Mouse (Mus musculus): ENCODE measurements at regions not wholly inside any gene's neighbourhood (a gene's known extent, or its start where the extent isn't known, plus 50 kb on each side); places are given as distances from the start of the nearest gene placed in this dataset.

DNA sequence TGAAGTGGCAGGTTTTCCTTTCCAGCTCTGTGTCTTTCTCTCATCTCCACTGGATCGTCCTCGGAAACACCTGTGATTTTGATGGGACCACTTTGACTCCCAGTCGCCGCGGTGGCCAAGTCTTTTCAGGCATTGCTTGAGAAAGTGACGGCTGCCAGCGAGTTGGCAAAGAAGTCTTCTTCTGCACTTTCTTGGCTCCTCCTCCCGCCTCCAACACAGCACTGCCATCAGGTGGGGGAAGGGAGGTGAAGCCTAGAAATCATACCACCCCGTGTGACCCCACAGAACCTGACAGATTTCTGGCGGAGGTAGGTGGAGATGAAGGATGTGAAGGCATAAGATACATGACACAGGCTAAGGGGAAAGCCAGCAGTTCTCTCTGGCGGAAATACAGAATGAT lies 327.3 kb downstream of the Etnk1 start:
- no peak for DNase-seq

DNA sequence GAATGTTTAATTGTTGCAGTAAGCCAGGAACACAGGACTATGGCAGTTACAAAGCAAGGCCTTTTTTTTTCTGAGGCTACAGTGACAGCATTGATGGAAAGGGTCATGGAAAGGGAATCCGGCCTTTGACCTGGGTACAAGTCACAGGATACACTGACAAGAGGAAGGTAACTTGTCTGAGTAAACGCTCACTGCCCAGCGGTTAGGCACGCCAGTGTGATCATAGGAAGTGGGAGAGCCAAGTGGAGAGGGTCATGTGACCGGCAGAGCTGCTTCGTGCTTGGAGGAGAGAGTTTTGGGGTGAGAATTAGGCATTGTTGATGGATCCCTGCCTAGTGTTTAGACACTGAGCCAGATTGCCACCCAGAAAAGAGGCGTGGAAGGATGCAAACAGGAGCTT lies 327.9 kb downstream of the Etnk1 start:
- no peak for DNase-seq

DNA sequence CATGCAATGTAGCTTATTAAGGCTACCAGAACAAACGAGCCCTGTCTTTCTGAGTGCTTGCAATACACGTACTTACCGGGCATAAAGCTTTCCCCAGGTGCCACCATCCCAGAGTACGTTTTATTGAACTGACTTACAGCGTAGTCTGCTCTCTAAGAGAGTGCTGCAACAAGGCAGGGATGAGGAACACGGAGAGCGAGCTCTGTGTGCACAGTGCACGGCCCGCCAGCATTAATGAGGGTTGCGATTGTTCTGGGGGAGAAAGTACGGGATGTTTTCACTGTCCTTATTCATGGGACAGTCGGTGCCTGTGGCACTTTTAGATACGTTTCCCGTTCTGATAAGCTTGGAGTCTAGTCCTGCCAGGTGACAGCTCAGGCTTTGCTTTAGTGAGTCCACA lies 331.7 kb downstream of the Etnk1 start:
- no peak for DNase-seq

DNA sequence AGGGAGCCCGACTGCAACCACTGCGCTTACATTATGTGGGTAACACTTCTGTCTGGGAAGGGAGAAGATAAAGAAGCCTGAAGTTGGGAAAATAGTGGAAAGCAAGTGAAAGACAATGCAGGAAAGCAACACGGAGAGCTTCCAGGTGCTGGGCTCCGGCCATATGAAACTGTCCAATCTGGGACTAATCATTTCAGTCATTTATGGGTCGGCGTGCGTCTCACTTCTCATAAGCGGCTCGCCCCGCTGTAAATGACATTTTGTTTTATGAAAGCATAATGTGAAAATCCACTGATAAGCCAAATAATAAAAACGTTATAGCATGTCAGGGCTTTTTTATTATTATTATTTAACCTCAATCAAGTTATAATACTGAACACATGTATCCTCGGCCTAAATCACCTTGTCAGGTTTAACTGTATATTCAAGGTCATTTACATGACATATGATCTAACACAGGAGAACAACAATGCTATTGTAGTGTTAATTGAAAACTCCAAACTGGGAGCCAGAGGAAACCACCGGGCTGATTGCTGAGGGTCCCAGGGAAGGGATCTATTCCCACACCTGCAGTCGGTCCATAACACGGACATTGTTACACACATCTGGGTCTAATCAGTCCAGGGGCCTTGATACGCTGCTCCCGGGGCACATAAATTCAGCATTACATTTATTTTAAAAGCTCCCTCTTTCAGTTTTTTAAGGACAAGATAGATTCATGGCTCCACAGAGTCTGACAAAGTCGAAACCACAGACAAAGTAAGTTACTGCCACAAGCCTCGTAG lies 332.4 kb downstream of the Etnk1 start:
- DNase-seq, result no peak

DNA sequence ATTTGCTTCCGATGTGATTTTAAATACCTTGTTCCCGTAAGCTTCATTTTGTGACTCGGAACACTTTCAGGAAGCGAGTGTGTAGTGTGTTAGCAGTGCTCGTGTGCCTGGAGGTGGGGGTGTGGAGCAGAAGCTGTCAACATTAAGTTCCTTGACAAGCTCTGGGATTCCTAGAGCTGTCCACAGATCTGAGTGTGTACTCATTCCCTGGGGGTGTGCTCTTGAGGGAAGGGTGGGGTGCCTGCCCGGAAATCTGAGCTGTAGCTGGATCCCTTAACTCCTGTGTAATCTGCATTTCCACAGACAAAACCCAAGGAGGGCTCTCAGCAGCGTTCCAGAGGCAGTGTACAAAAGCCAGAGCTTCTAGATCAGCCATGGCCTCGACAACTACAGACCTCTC lies 335.8 kb downstream of the Etnk1 start:
- no peak for DNase-seq

DNA sequence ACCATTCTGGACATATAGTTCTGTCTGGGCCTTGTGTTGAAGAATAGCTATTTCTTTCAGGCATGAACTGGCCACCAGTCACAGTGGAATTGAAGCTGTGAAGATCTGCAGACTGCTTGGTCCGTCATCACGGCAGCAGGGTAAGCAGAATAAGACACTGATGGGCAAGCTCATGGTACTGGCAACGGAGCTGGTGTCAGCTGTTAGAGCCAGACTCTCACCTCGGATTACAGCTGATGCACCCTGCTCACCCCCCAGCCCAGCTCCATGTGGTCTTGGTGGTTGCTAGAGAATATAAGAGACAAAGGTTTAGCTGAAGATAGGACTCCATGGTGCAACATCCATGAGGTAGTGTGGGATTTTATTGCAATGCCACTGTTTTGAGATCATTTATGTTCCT lies 336.9 kb downstream of the Etnk1 start:
- no peak for DNase-seq

DNA sequence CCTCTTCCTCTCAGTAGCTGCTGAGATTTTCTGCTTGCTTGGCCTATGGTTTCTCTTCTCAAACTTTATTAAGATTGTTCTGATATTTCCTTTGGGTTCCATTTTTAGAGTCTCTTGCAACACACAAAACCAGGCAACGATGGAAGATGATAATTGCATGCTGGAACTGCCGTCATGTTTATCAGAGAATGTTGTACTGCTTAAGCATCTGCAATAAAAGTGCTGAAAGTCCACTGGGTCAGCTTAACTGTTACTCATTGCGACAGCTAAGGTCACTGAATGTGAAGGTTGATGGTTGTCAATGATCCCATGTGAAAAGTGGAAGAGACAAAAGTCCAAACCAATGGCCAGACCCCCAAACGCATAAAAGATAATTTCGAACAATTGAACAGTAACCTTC lies 346.4 kb downstream of the Etnk1 start:
- DNase-seq, result no peak

DNA sequence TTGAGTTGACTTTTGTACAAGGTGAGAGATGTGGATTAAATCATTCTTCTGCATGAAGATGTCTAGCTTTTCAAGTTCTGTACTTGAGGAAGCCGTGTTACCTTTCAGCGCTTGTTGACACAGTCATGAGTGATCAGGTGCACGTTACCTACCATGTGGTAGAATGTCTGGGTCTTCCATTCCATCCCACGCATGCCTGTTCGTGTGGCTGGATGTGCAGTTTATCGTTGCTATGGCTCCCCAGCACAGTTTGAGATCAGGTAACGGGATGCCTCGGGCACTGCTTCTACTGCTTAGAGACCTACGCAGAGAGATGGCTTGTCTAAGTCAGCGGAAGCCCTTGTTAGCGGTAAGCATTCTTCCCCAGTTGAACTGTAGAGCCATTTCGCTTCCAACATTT lies 348.1 kb downstream of the Etnk1 start:
- DNase-seq, result no peak

DNA sequence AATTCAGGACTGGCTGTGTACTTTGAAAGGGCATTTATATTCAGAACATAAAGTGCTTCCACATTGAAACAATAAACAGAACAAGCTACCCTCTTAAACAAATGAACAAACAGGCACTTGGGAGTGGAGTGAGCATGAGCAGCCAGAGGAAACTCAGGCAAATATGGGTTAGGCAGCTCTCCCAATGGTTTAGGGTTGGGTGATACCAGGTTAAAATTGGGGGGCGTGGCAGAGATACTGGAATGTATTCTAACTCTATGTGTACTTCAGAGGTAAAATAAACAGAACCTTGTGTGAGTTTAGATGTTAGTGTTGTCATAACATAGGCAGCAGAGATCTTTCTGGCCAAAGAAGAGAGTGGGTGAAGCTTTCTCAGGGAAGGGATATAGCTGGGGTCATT lies 349.7 kb downstream of the Etnk1 start:
- no peak for DNase-seq

DNA sequence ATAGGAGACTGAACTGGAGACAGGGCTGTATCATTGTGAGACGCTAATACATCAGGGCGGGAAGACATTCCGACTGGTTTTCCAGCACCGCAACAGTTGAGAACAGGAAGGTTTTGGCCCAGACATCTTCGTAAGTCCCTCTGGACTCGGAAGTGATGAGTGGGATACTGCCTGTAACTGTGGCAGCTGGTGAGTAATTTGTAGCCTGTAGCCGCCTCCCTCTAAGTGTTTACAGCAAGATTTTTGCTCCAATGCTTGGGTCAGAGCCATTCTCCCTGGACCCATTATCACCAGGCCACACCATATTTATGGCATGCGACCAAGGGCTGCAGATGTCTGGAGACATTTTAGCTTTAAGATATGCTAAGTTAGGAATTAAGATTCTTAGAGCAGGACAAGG lies 351.5 kb downstream of the Etnk1 start:
- DNase-seq, result no peak

DNA sequence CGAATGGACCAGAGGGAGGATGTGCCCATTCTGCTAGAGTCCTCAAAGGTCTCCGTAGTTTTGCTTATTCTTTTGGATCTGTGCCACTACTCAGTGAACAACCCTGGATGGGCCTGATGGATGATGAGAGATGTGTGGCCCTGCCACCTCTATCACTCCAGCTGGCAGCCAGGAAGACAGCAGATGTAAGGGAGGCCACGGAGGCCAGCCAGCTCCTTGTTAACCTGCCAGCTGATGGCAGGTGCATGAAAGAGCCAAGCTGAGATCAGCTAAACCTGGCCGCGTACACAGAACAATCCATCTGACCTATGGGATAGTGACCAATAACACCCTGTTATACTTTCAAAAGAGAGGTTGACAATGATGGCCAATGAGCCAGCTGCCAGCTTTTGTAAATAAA lies 352.6 kb downstream of the Etnk1 start:
- peak; percentile 4 for DNase-seq

DNA sequence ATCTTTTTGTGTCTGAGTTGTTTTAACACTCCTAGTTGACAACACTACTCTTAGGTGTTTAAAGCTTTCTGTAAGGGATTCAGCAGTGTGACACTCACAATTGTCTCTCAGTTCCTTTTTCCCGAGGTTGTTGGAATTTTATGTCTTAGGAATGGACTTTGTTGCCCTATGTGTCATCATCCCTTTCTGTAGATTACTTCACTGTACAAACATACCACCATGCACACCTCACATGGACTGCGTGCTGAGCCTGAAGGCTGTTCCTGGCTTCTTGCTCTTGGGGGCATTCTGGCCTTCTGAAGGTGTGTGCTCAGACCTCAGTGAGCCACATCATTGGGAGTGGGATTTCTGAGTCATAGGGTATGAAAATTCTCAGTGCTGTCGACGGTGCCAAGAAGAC lies 358.1 kb downstream of the Etnk1 start:
- no peak for DNase-seq

DNA sequence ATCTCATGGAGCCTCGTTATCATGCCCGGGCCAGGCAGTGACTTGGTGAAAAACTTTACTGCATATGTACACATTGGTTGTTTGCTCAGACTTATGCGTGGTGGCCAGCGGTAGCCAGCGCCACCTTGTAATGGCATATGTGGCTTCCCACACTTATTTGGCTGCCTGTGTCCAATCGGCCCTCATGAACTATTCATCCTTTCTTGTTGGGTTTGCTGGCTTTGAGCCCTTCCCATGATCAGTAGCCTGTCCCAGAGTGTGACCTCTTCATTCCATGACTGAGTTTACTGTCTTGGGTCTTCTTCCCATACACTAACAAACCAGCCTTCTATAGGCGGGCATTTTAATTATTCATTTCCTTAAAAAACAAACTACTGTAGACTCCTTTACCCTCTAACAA lies 361.9 kb downstream of the Etnk1 start:
- no peak for DNase-seq

DNA sequence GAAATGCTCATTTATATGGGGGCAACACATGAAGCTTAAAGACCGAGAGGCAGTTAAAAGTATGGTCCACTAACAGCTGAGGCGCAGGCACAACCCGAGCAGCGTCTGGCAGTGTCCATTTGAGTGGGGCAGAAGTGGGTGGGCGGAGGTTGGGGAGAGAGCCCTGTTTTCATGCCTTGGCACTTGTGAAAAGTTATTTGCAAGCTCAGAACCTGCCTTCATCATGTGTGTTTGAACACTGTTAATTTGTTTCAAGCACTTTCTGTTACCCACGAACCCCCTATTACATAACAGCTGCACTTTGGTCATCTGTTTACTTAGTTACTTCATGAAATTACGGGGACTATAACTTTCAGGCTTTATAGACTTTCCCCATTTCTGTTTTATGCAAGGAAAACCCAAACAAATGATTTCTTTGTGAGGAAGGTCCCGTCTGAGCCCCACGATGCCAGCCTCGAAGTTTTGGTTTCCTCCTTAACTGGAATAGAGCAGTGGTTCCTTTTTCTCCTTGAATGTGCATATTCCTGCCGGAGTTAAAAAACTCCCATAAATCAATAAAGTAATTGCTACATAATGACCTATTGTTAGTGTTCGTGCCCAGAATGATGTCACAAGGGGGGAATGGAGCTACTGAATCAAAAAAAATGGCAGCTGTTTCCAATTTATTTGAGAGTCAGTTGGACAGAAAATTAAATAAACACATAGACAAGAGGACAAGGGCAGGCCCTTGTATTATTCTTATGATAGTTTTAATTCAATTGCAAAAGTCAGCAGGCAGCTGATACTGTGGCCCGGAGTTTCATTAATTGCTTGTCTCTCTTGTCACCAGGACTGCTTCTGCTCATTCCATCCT lies 363.6 kb downstream of the Etnk1 start:
- DNase-seq, result no peak

DNA sequence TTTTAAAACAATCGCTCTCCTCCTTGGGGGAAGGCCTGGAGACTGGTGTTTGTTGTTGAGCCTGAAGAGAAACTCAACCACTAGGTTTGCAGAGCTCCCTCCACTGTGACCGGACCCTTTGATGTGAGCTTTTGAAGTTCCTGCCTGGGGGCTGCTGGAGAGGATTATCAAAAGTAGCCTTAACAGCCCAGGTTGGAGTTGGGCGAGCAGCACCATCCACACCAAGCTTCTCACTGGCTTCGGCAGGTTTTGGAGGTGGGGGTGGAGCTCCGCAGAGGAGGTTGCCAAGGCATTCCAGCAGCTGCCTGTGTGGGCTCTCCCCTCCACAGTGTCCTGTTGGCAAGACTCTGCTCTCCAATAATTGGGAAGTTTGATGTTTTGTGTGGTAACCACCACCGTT lies 364.5 kb downstream of the Etnk1 start:
- DNase-seq, result no peak

DNA sequence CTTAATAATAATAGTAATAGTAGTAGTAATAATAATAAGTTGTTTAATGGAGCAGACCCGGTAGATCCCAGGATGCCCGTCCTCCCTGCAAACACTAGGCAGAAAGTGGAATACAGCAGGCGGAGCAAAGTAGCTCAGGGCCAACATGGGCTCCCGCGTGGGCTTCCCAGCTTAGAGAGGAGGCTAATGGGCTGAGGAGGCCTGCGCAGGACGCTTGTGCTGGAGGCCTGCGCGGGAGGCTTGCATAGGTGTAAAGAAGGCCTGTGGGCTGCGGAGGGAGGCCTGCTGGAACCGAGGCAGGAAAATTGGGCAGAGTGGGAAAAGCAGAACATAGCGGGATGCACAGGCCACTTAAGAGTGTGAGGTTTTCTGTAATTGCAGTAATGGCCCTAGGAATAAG lies 365.4 kb downstream of the Etnk1 start:
- DNase-seq, result no peak

DNA sequence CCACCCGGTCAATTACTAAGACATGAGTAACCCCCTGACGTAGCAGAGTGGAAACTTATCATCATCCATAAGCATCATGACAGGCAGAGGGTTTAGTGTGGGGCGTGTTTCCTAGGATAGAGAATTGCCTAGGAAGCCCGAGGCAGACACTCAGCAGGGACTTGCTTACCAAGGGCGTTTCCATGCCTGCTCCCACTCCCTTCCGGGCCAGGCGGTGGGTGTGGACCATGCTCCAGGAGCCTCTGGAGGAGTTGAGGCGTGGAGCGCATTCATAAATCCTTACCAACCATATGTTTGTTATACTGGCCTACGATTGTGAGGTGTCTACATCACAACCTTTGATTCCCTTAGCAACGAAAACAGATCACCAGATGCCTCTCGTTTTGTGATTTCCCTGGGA lies 368.2 kb downstream of the Etnk1 start:
- DNase-seq, result no peak

DNA sequence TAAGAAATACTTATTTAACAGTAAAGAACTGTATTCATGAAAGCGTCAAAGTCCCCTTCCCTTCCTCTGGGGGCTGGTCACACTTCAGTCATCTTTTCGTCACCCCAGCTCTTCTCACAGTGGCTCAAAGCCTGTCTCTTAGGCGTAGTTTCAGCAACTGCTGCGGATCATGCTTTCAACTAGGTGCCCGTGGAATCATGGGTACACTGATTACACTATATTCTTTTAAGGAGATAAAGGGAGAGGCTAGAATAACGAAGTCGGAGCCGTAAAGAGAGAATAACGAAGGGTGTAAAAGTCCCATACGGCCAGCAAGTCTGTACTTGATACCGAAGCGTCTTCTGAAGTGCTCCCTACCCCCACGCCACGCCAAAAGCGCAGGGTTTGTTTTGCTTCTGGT lies 368.7 kb downstream of the Etnk1 start:
- DNase-seq, result no peak

DNA sequence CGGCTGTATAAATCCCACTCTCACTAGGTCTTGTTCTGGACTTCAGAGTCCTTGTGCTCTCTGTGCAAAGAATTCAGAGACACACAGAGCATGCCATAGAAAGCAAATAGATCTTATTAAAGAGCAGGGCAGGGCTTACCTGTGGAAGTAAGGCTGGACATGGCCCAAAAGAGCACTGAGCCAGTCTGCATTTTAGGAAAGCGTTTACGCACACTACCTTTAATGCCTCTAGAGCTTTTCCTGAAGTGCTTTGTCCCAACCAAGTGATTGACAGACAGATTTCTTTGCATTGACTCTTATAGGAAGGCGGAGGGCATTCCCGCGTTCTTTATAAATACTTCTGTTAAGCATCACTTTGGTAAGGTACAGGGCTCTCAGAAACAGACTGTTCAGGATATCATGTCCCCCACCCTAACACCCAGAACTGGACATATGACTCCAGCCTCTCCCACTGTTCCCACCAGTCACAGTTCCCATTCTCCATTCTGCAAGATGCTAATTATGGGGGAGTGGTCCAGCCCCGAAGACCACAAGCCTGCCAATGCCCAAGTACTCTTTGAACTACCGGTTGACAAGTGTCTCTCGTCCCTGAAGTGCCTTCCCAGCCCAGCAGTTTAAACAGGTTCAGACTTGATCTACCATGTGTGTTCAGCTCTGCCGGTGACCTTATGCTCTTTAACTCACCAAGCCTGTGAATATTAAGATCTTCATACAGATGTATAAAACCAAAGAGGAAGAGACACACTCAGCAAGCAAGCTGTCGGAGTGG lies 369.7 kb downstream of the Etnk1 start:
- DNase-seq, result no peak

DNA sequence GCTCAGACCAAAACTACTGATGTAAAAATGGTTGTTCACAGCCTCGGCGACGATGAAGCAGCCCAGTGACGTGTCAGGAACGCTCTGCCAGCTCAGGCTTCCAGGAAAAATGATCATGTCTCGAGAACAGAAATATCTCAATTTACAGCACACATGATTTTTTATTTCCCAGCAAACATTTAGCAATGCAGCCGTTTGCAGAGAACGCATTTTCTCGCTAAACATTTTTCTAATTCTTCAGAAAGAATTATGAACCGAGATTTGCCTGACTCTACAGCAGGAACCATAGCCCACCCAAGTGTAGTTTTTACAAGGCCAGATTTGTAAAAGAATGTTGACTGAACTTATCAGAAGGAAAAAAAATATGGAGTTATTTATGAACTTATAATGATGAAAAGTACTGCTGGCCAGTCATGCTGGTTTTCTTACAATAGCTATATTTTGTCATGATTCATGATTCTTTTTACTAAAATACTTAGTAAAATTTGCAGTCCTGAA lies 380.4 kb downstream of the Etnk1 start:
- no peak for DNase-seq

DNA sequence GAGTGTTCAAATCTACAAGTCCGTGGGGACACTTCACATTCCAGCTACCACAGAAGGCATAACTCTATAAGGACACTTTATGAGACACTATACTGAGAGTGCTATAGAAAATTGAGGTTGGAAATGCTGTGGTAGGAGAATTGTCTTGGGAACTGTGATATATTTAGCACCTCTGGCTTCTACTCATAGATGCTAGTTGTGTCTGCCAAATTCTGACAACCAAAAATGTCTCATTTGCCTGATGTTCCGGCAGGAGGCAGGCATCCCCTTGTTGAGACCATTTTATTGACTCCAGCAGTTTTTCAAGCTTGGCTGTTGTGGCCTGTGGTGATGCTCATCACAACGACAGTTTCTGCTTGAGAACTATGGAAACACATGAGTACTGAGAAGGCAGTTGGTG lies 387.9 kb downstream of the Etnk1 start:
- DNase-seq, result no peak

DNA sequence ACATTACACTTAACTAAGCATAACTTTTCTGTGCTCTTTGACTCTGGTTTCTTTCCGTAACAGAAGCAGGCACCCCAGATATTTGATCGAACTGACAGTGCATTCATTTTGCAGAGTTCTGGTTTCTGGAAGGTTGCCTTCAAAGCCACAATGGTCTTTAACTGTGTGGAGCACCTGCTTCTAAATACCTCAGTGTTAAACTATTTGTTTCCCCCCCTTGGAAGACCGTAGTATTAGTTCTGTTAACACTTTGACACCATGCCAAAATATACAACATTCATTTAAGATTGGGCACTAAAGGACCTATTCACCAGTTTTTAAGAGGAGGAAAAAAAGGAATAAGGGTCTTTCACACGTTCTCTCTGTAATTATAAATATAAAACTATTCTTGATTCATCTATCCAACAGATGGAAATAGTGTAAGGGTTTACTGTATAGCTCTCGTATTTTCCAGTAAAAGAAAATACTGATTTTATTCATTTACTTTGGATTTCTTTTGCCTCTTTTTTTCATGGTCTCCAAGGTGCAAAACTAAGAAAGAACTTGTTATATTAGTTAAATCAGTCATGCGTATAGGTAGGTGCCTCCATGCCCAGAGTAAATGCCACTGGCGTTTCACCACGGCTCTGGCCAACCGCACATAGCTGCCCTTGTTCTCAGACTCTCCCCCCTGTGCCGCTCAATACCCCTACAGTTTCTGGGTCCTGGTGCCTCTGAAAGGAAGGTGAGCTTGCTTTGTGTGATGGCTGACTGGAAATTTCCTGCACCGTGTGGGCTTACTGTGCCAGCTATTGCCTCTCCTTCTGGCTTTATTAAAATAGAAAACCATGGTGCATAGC lies 391.2 kb downstream of the Etnk1 start:
- no peak for DNase-seq

DNA sequence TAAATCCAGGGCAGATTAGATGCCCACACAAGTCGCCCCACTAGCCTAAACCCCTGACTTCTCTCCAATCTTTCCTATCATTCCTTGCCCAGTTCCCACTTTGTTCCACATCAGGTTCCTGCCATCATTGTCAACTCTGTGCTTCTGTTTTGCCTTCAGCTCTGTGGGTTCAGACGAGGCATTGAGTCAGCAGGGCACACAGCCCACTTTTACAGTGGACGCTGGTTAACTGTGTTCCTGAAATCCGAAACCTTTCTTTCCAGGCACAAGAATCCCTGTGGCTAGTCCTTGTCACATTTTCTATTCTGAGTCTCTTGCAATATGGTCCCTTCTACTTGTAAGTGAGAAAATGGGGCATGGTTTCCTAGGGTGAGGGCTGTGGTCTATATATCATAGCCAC lies 392.3 kb downstream of the Etnk1 start:
- no peak for DNase-seq

Data from cerebellum, adult 11-12 months (tissue).